Mouse (Mus musculus) liver, embryonic 14.5 days (tissue): ENCODE data around the gene Wfdc3. TPM values are rescaled to one million over a fixed set of nuclear protein-coding genes. Genes with fewer than 3 reads are reported as not detected.
A peak's percentile ranks its signal among the peaks of the same experiment; 100 is the strongest.

Experiments used
- ATAC-seq: fragments of 200-750 bp; cut with Nextera tagmentation; 2 replicates; pipeline ENCODE4 v1.8.0; 2017; ENCODE audit warnings: moderate number of reproducible peaks, mild to moderate bottlenecking, moderate library complexity; ENCODE audit not compliant: insufficient read depth
- DNase-seq, 3 experiments: peaks; one replicate each; pipeline ENCODE4 v3.0.0-alpha.2; 2012 to 2013; ENCODE audit warnings: low read depth in 3 of 3, low spot score in 3 of 3
- H3K27ac ChIP-seq: fragments of 300-500 bp; sonication (generic); 2 replicates; pipeline ENCODE4 v1.5.1; 2014; ENCODE audit warnings: moderate library complexity, mild to moderate bottlenecking, control low read depth, inconsistent platforms
- H3K27me3 ChIP-seq: fragments of 300-500 bp; sonication (generic); 2 replicates; pipeline ENCODE4 v1.6.1; 2014; ENCODE audit warnings: mild to moderate bottlenecking, low read length, moderate library complexity; ENCODE audit not compliant: control insufficient read depth, insufficient read depth
- H3K36me3 ChIP-seq: fragments of 300-500 bp; sonication (generic); replicated peaks from 2 replicates; pipeline ENCODE4 v1.6.1; 2014; ENCODE audit warnings: low read depth; ENCODE audit not compliant: control insufficient read depth, insufficient read depth
- H3K4me1 ChIP-seq, 2 experiments: fragments of 200-500 bp in 1 of 2; fragments of 300-500 bp in 1 of 2; sonication (generic) in 1 of 2; replicated peaks; 2 replicates each; pipeline ENCODE4 v1.6.1; 2012 to 2014; ENCODE audit warnings: antibody characterized with exemption in 1 of 2, inconsistent platforms in 1 of 2, low read length in 1 of 2; ENCODE audit not compliant: control insufficient read depth in 2 of 2, insufficient read depth in 2 of 2
- H3K4me2 ChIP-seq: fragments of 300-500 bp; sonication (generic); 2 replicates; pipeline ENCODE4 v1.6.1; 2014; ENCODE audit warnings: low read depth, mild to moderate bottlenecking, control low read depth, moderate library complexity
- H3K4me3 ChIP-seq, 2 experiments: fragments of 200-500 bp in 1 of 2; fragments of 300-500 bp in 1 of 2; sonication (generic) in 1 of 2; 2 replicates each; pipeline ENCODE4 v1.5.1; 2012 to 2014; ENCODE audit warnings: low read depth in 2 of 2, low read length in 2 of 2, mild to moderate bottlenecking in 2 of 2, control low read depth in 1 of 2, inconsistent platforms in 1 of 2, moderate library complexity in 1 of 2; ENCODE audit not compliant: insufficient read depth in 1 of 2
- H3K9ac ChIP-seq: fragments of 300-500 bp; sonication (generic); replicated peaks from 2 replicates; pipeline ENCODE4 v1.6.1; 2014; ENCODE audit warnings: mild to moderate bottlenecking, control low read depth, moderate library complexity
- H3K9me3 ChIP-seq: fragments of 300-500 bp; sonication (generic); 2 replicates; pipeline ENCODE4 v1.6.1; 2016; ENCODE audit warnings: low read length, mixed read lengths; ENCODE audit not compliant: control insufficient read depth
- CTCF ChIP-seq: IDR thresholded peaks from 2 replicates; pipeline ENCODE4 v1.5.1; 2016; ENCODE audit warnings: antibody characterized with exemption, low read depth, control low read depth
- EP300 ChIP-seq: IDR thresholded peaks from 2 replicates; pipeline ENCODE4 v1.6.1; 2016; ENCODE audit warnings: antibody characterized with exemption, low read depth
- WGBS: fragments of 180-500 bp; shearing (Covaris S2); extraction: QIAGEN DNeasy Blood & Tissue Kit; methylation state at CpG from one replicate; pipeline ENCODE4 v1.1.7; 2014; ENCODE audit not compliant: insufficient replicate concordance; 5-methylcytosine and 5-hydroxymethylcytosine counted together
- polyA plus RNA-seq, 2 experiments: library from polyadenylated mRNA; depleted of rRNA in 1 of 2; stranded (reverse) in 1 of 2; unstranded in 1 of 2; fragments of >200 nt; fragmentation: Nextera tagmentation in 1 of 2; extraction: Ambion mirVana in 1 of 2; gene quantifications; 2 replicates each; pipeline versions ENCODE4 v1.2.1 to v1.2.3; 2012 to 2014

Wfdc3 gene
- polyA plus RNA-seq, 2 experiments, result 1.9 to 2.1 TPM

- peaks cover 53% of the 10 kb centered on the region for H3K36me3 ChIP-seq
- peak overlapping the region; percentile 98 for H3K9ac ChIP-seq
- peak overlapping the region; percentile 86 for H3K4me2 ChIP-seq
- peak overlapping the region; percentile 92 for H3K27ac ChIP-seq
- no peak for ATAC-seq
- peak overlapping the region; percentile 88 to 91 for H3K4me3 ChIP-seq
- DNase-seq, result no peak
- H3K4me1 ChIP-seq, result peaks cover 29 to 34% of the 10 kb centered on the region in 2 experiments
- TF ChIP-seq CTCF, result no peak
- no peaks in the 10 kb centered on the region for H3K9me3 ChIP-seq
- 62% methylated on average over 8 of the region's 8 CpGs for WGBS
- H3K27me3 ChIP-seq, result no peaks in the 10 kb centered on the region
Observed at GRCm38 (mm10) chr2:164771123-164771522, 25.4 kb upstream of the Wfdc3 start.

GRCm38 (mm10) chr2:164770279-164770678 is 24.5 kb upstream of the Wfdc3 start:
- peaks cover 62% of the 10 kb centered on the region for H3K36me3 ChIP-seq

GRCm38 (mm10) chr2:164769258-164770037 is 23.7 kb upstream of the Wfdc3 start, which contains the start of gene Ube2c:
Gene Ube2c, plus strand, starts transcription at chr2:164769898.
- H3K4me1 ChIP-seq, result peaks cover 29 to 32% of the 10 kb centered on the region in 2 experiments
- peak; percentile 94 for ATAC-seq
- TF ChIP-seq CTCF, result peak; percentile 57
- peak; percentile 71 for TF ChIP-seq EP300

More at GRCm38 (mm10) chr2:164770279-164770678, 24.5 kb upstream of the Wfdc3 start:
- Histone ChIP-seq H3K9me3 (no peaks in the 10 kb centered on the region), H3K4me3 (peak overlapping the region; percentile 88 to 91), H3K27ac (peak overlapping the region; percentile 92), H3K9ac (peak overlapping the region; percentile 98), H3K4me1 (peaks cover 29 to 34% of the 10 kb centered on the region in 2 experiments), H3K27me3 (no peaks in the 10 kb centered on the region), H3K4me2 (peak overlapping the region; percentile 86)
- peak; percentile 9; the same call in 1 of the 2 replicates for ATAC-seq
- WGBS, result under 1% methylated on average over 15 of the region's 15 CpGs
- peak in 1 of 3 experiments; percentile 41 for DNase-seq
- TF ChIP-seq EP300 (no peak), CTCF (no peak)

GRCm38 (mm10) chr2:164767812-164768540 is 22.2 kb upstream of the Wfdc3 start:
- Histone ChIP-seq H3K4me1 (peaks cover 21 to 27% of the 10 kb centered on the region in 2 experiments), H3K9me3 (no peaks in the 10 kb centered on the region), H3K4me2 (peak overlapping the region; percentile 75), H3K9ac (no peak overlapping the region), H3K4me3 (0 out of 4 replicates have a peak overlapping the region, but pooled peaks of 1 of the 2 experiments have one; percentile 1), H3K27me3 (no peaks in the 10 kb centered on the region), H3K36me3 (peaks cover 73% of the 10 kb centered on the region), H3K27ac (peak overlapping the region; percentile 44)
- DNase-seq (no peak), ATAC-seq (no peak)
- TF ChIP-seq EP300 (no peak), CTCF (no peak)
- 89% methylated on average over 15 of the region's 15 CpGs for WGBS

More at GRCm38 (mm10) chr2:164769258-164770037, 23.7 kb upstream of the Wfdc3 start, which contains the start of gene Ube2c:
- Histone ChIP-seq H3K27ac (peak within 1 kb of the TSS; percentile 92), H3K9ac (peak within 1 kb of the TSS; percentile 98), H3K4me2 (peak within 1 kb of the TSS; percentile 86), H3K4me3 (peak within 1 kb of the TSS; percentile 91 to 96), H3K27me3 (no peaks in the 10 kb centered on the region), H3K36me3 (peaks cover 69% of the 10 kb centered on the region), H3K9me3 (no peaks in the 10 kb centered on the region)
- 1% methylated on average over 53 of the region's 53 CpGs for WGBS
- DNase-seq, result peak; percentile 99

GRCm38 (mm10) chr2:164765841-164766240 is 20.1 kb upstream of the Wfdc3 start:
- peak overlapping the region; percentile 30 for H3K27ac ChIP-seq

More at GRCm38 (mm10) chr2:164765841-164766240, 20.1 kb upstream of the Wfdc3 start:
- Histone ChIP-seq H3K9me3 (no peaks in the 10 kb centered on the region), H3K4me1 (peaks cover 29 to 33% of the 10 kb centered on the region in 2 experiments), H3K9ac (no peak overlapping the region), H3K27me3 (no peaks in the 10 kb centered on the region), H3K36me3 (peaks cover 72% of the 10 kb centered on the region), H3K4me3 (no peak overlapping the region), H3K4me2 (no peak overlapping the region)
- 81% methylated on average over 3 of the region's 3 CpGs for WGBS
- ATAC-seq, result no peak
- TF ChIP-seq CTCF (no peak), EP300 (no peak)
- DNase-seq, result no peak
